Mouse (Mus musculus): Measurements from ENCODE around the gene Serp2. TPM values are rescaled to one million over a fixed set of nuclear protein-coding genes. Genes with fewer than 3 reads are reported as not detected.
"Not testable (repeated sequence)": the region's sequence is repeated elsewhere in the genome, so short reads cannot be mapped to it uniquely, and the experiment has no call there.

Serp2 gene
- polyA plus RNA-seq, 1 experiment from 2014 or later, result 11.1 TPM

DNA sequence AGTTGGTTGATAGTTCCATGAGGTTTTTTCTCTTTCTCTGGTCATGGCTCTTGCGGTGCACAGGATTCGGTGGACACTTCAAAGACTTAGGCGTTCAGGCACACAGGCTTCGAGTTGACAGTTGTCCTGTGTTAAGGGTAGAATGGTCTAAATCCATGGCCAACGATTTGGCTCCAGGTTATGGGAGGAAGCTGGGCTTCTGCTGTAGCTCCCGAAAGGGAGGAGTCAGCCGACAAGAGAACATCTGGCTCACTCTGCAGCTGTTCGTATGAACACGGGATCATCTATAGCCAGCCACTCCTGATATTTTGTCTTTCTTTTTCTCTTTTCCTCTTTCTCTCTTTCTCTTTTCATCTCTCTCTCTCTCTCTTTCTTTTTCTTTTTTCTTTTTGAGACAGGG is 11.9 kb upstream of the Serp2 start:
- 0 out of 2 replicates have a peak, but pooled peaks have one; percentile 17 for ATAC-seq (replicated peaks; ENCODE audit: low FRiP score)
- WGBS, result 65% methylated on average over 9 of the region's 9 CpGs
- H3K4me2 ChIP-seq, result no peak overlapping the region

GRCm38 (mm10) chr14:76567280-76567679 is 10.6 kb upstream of the Serp2 start:
- peak; percentile 41; the same call in 1 of the 2 replicates for ATAC-seq (replicated peaks; ENCODE audit: low FRiP score)
- no peaks in the 10 kb centered on the region for H3K36me3 ChIP-seq
- no peak overlapping the region for H3K4me3 ChIP-seq (replicated peaks)
- no peak overlapping the region for H3K9ac ChIP-seq
- H3K27me3 ChIP-seq, result no peaks in the 10 kb centered on the region
- H3K4me2 ChIP-seq, result no peak overlapping the region
- 54% methylated on average over 1 of the region's 1 CpGs for WGBS
- H3K4me1 ChIP-seq, result peaks cover 21% of the 10 kb centered on the region
- H3K27ac ChIP-seq, result no peak overlapping the region
- H3K9me3 ChIP-seq (replicated peaks), result no peaks in the 10 kb centered on the region

More for the DNA sequence above, 11.9 kb upstream of the Serp2 start:
- H3K36me3 ChIP-seq, result no peaks in the 10 kb centered on the region
- H3K4me1 ChIP-seq, result peaks cover 21% of the 10 kb centered on the region
- no peaks in the 10 kb centered on the region for H3K9me3 ChIP-seq (replicated peaks)
- no peak overlapping the region for H3K27ac ChIP-seq
- no peaks in the 10 kb centered on the region for H3K27me3 ChIP-seq
- no peak overlapping the region for H3K4me3 ChIP-seq (replicated peaks)
- H3K9ac ChIP-seq, result no peak overlapping the region

DNA sequence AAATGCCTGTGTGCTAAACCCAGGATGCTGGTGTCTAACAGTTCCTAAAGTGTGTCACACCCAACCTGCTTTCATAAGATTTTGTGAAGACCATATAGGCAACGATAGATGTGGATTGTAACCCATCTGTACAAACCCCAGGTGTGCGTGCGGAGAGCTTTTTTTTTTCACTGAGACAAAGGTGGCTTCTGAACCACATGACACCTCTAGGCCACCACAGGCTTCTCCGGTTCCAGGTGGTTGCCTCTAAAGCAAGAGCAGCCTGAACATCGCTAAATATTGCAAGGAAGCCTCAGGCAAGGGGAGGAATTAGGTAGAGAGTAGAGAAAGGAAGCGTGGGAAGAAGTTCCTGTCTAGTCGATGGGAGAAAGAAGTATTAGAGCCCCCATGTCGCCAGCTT is 10.0 kb upstream of the Serp2 start:
- Histone ChIP-seq H3K4me3 (replicated peaks) (no peak overlapping the region), H3K9me3 (replicated peaks) (no peaks in the 10 kb centered on the region), H3K4me1 (peaks cover 21% of the 10 kb centered on the region), H3K36me3 (no peaks in the 10 kb centered on the region), H3K27me3 (no peaks in the 10 kb centered on the region), H3K4me2 (no peak overlapping the region), H3K9ac (no peak overlapping the region), H3K27ac (no peak overlapping the region)
- WGBS, result 85% methylated on average over 8 of the region's 8 CpGs
- ATAC-seq (replicated peaks; ENCODE audit: low FRiP score), result no peak

DNA sequence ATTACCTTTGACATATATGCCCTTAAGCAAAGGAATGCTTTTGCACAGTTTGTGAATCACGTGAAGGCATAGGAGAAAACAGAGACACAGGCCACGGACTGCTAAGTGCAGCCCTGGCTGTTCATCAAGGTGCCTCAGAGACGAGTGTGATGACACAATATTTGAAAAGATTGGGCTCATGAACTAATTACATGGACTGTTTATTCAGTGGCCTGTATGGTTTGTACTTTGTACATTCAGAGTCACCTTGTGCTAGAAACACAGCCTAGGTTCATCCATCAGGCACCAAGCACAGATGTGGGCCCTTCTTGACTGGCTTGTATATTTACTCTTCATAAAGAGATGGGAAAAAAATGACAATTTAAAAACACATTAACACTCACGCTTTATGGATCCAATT is 9.5 kb upstream of the Serp2 start:
- Histone ChIP-seq H3K36me3 (no peaks in the 10 kb centered on the region), H3K4me2 (no peak overlapping the region), H3K27ac (no peak overlapping the region), H3K4me1 (peaks cover 21% of the 10 kb centered on the region), H3K4me3 (replicated peaks) (no peak overlapping the region), H3K9ac (no peak overlapping the region), H3K27me3 (no peaks in the 10 kb centered on the region), H3K9me3 (replicated peaks) (no peaks in the 10 kb centered on the region)
- WGBS, result 75% methylated on average over 4 of the region's 4 CpGs
- ATAC-seq (replicated peaks; ENCODE audit: low FRiP score), result no peak

DNA sequence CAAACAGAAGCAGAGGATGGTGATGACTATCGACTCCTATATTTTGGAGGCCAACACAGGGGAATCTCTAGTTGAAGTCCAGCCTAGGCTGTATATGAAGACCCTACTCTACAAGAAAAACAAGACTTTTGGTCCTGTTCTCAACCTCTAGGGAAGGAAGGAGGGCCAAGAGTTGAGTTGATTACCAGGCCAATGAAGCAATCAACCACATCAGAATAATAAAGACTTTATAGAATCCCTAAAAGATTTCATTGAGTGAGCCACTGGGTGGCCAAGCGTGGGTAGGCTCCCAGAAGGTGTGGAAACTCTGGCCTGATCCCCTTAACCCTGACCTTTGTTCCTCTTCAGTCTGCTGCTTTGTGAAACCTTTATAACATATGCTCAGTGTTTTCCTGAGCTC is 2.5 kb upstream of the Serp2 start:
- H3K36me3 ChIP-seq, result no peaks in the 10 kb centered on the region
- WGBS, result 86% methylated on average over 2 of the region's 2 CpGs

DNA sequence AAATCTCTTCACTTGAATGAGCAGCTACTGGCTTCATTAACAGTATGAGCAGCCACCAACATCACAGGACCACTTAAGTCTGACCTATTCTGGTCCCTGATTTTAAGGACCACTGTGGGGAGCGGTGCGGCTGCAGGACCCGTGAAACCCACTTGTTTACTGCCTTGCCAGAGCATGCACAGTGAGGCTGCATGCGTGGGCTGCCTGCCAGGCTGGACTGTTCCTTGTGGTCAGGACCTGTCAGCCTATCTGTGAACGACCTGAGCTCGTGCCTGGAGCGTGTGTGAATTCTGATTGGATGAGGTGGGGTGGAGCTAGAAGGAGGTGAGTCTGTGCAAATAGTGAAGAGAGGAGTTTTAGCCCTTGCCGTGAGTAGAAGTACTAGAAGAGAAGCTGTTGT is 1.5 kb upstream of the Serp2 start:
- H3K9me3 ChIP-seq (replicated peaks); H3K36me3 ChIP-seq; H3K4me3 ChIP-seq (replicated peaks); H3K27me3 ChIP-seq; ATAC-seq (replicated peaks; ENCODE audit: low FRiP score); H3K9ac ChIP-seq: not testable (repeated sequence)
- Histone ChIP-seq H3K4me1 (peaks cover 53% of the 10 kb centered on the region), H3K27ac (0 out of 2 replicates have a peak overlapping the region, but pooled peaks have one; percentile 4), H3K4me2 (peak overlapping the region; percentile 27; the same call in 1 of the 2 replicates)
- WGBS, result 37% methylated on average over 8 of the region's 8 CpGs

More for the DNA sequence above, 2.5 kb upstream of the Serp2 start:
- ATAC-seq (replicated peaks; ENCODE audit: low FRiP score), result no peak
- H3K4me2 ChIP-seq, result no peak overlapping the region
- no peaks in the 10 kb centered on the region for H3K9me3 ChIP-seq (replicated peaks)
- H3K27ac ChIP-seq, result no peak overlapping the region
- no peak overlapping the region for H3K4me3 ChIP-seq (replicated peaks)
- H3K9ac ChIP-seq, result no peak overlapping the region
- peaks cover 44% of the 10 kb centered on the region for H3K4me1 ChIP-seq
- no peaks in the 10 kb centered on the region for H3K27me3 ChIP-seq

DNA sequence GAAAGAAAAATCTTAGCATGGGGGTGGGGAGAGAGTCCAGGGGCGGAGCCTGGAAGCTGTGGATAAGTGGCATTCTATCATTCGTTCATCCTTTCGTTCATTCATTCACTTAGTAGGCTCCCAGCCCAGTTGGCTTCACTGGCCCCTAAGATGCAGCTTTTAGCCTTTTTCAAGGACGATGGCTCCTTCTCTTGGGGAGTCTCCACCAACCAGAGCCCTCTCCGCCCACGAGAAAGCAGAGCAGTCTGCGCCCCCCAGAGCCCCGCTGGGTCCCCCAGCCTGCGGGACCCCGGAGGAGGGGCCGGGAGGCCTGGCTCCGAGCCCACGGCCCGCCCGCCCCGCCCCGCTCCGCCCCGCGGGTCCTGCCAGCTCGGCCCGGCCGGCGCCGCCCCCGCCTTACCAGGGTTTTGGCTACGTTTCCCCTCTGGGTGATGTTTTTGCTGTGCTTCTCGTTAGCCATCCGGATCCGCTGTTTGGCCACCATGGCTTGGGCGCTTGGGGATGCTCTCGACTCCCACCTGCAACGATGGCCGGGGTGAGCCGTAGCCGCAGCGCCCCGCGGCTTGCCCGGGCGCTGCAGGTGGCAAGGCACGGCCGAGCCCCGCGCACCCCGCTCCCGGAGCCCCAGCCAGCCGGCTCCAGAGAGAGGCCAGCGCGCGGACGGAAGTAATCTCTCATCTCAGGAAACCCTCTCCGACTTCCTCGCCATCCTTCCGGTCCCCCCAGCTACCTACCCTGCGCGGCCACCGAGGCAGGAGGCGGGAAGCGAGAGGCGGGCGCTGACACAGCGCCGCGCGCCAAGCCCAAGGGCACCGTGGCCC is 448 bp downstream of the Serp2 start:
- no peaks in the 10 kb centered on the region for H3K27me3 ChIP-seq
- H3K4me2 ChIP-seq, result peak overlapping the region; percentile 97
- no peaks in the 10 kb centered on the region for H3K36me3 ChIP-seq
- H3K4me3 ChIP-seq (replicated peaks), result peak overlapping the region; percentile 70
- peak; percentile 71 for ATAC-seq (replicated peaks; ENCODE audit: low FRiP score)
- under 1% methylated on average over 67 of the region's 67 CpGs for WGBS
- peak overlapping the region; percentile 86 for H3K27ac ChIP-seq
- H3K9ac ChIP-seq, result peak overlapping the region; percentile 78
- H3K4me1 ChIP-seq, result peaks cover 54% of the 10 kb centered on the region
- H3K9me3 ChIP-seq (replicated peaks), result no peaks in the 10 kb centered on the region

- H3K4me1 ChIP-seq, result peaks cover 53% of the 10 kb centered on the region
- H3K9me3 ChIP-seq (replicated peaks), result no peaks in the 10 kb centered on the region
- H3K9ac ChIP-seq, result peak overlapping the region; percentile 78; the same call in 1 of the 2 replicates
- WGBS, result 58% methylated on average over 18 of the region's 18 CpGs
- H3K27me3 ChIP-seq, result no peaks in the 10 kb centered on the region
- ATAC-seq (replicated peaks; ENCODE audit: low FRiP score), result no peak
- H3K27ac ChIP-seq, result peak overlapping the region; percentile 86
- H3K4me2 ChIP-seq, result peak overlapping the region; percentile 97
- peak overlapping the region; percentile 70 for H3K4me3 ChIP-seq (replicated peaks)
- H3K36me3 ChIP-seq, result no peaks in the 10 kb centered on the region
These were observed 1.2 kb downstream of the Serp2 start for GRCm38 (mm10) chr14:76555263-76556030.

GRCm38 (mm10) chr14:76544136-76544535 is 12.6 kb downstream of the Serp2 start:
- Histone ChIP-seq H3K9ac (no peak overlapping the region), H3K4me2 (no peak overlapping the region), H3K4me1 (peaks cover 4% of the 10 kb centered on the region; the same call in 1 of the 2 replicates), H3K4me3 (replicated peaks) (no peak overlapping the region), H3K36me3 (no peaks in the 10 kb centered on the region), H3K27me3 (no peaks in the 10 kb centered on the region), H3K9me3 (replicated peaks) (no peaks in the 10 kb centered on the region), H3K27ac (no peak overlapping the region)
- WGBS, result 92% methylated on average over 6 of the region's 6 CpGs
- no peak for ATAC-seq (replicated peaks; ENCODE audit: low FRiP score)

DNA sequence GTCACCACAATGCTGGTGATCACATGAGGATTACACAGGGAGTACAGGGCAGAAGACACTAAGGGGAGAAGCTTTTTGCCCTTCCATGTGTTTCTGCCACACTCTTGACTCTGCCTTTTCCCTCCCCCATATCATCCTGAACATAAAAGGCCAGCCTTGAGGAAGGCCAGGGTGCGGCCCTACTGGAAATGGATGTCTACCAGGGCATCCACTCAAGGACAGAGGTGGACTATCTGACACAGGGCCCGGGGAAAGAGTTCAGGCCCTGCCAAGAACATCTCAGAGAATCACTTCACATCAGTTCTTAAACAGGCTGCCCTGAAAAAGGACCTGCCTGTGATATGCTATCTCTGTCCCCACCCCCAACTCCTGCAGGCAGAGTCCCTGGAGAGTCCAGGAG is 15.3 kb downstream of the Serp2 start:
- Histone ChIP-seq H3K36me3 (no peaks in the 10 kb centered on the region), H3K27ac (no peak overlapping the region), H3K27me3 (no peaks in the 10 kb centered on the region), H3K9me3 (replicated peaks) (no peaks in the 10 kb centered on the region), H3K4me1 (peaks cover 21% of the 10 kb centered on the region), H3K4me2 (no peak overlapping the region), H3K9ac (no peak overlapping the region), H3K4me3 (replicated peaks) (no peak overlapping the region)
- ATAC-seq (replicated peaks; ENCODE audit: low FRiP score), result no peak
- 49% methylated on average over 2 of the region's 2 CpGs for WGBS

- ATAC-seq (replicated peaks; ENCODE audit: low FRiP score), result no peak
- no peak overlapping the region for H3K27ac ChIP-seq
- H3K9ac ChIP-seq, result no peak overlapping the region
- no peak overlapping the region for H3K4me3 ChIP-seq (replicated peaks)
- H3K9me3 ChIP-seq (replicated peaks), result no peaks in the 10 kb centered on the region
- H3K4me2 ChIP-seq, result no peak overlapping the region
- 95% methylated on average over 5 of the region's 5 CpGs for whole genome bisulfite sequencing
- H3K4me1 ChIP-seq, result peaks cover 28% of the 10 kb centered on the region
- no peaks in the 10 kb centered on the region for H3K36me3 ChIP-seq
- no peaks in the 10 kb centered on the region for H3K27me3 ChIP-seq
These were observed 16.6 kb downstream of the Serp2 start for GRCm38 (mm10) chr14:76540005-76540670.

DNA sequence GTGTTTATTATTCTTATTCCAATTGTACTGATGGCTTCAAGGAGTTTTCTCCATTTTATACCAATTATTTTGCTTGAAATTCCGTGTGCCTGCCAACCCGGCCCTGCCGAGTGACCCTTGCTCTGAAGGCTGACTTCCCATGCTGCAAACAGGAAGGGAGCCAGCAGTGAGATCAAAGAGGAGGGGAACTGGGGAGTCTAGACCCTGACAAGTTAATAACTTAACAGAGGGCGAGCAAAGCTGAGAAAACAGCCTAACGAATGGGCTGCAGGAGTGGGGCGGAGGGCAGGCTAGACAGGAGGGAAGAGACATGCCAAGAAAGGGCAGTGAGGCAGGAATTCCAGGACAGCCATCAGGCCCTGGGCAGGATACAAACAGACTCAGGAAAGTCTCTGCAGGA is 19.8 kb downstream of the Serp2 start:
- H3K4me2 ChIP-seq, result no peak overlapping the region
- no peaks in the 10 kb centered on the region for H3K27me3 ChIP-seq
- no peak overlapping the region for H3K9ac ChIP-seq
- no peak overlapping the region for H3K4me3 ChIP-seq (replicated peaks)
- H3K9me3 ChIP-seq (replicated peaks), result no peaks in the 10 kb centered on the region
- 6% methylated on average over 6 of the region's 6 CpGs for WGBS
- peak overlapping the region; percentile 86 for H3K27ac ChIP-seq
- ATAC-seq (replicated peaks; ENCODE audit: low FRiP score), result peak; percentile 54; the same call in 1 of the 2 replicates
- H3K36me3 ChIP-seq, result no peaks in the 10 kb centered on the region
- peaks cover 55% of the 10 kb centered on the region for H3K4me1 ChIP-seq

Data from kidney, embryonic 15.5 days (tissue).